Mouse (Mus musculus) urinary bladder, postnatal 25 days (tissue): ENCODE measurements at regions not wholly inside any gene's neighbourhood (a gene's known extent, or its start where the extent isn't known, plus 50 kb on each side); places are given as distances from the start of the nearest gene placed in this dataset.

Source experiments
- DNase-seq: peaks from one replicate; pipeline ENCODE4 v3.0.0; 2022; ENCODE audit warnings: low spot score

DNA sequence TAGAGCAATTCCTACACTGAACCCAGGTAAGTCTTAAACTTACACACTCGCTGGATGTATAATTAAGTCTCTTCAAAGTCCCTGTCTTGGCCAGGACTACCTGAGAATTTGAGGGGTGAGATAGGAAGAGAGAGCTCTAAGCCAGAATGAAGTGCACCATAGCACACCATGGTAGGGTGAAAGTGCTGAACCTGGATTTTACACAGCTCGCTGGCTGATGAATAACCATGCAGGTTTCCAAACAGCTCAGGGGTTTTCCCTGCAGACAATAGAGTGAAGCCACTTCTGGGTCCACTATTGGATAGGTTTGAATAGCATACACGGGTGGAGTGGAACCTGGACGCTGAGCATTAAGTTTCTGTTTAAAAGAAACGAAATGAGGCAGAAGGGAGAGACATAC is 180.7 kb upstream of the Plxna2 start:
- no peak for DNase-seq

DNA sequence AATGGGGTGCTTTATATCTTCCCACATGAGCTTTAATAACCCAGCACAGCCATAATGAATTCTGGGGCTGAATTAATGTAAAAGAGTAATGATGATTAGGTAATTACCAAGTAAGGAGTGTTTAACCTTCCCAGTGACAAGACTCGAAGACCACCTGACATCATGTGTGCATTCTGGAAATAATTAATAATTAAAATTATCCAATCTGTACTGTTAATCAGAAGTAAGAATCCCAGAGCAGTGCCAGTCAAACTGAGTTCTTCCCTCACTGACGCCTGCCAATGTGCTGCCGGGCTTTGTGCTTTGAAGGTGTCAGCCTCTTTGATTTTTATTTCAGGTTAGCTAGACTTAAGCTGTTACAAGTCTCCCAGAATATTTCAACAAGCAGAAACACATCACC is 183.0 kb upstream of the Plxna2 start:
- no peak for DNase-seq

DNA sequence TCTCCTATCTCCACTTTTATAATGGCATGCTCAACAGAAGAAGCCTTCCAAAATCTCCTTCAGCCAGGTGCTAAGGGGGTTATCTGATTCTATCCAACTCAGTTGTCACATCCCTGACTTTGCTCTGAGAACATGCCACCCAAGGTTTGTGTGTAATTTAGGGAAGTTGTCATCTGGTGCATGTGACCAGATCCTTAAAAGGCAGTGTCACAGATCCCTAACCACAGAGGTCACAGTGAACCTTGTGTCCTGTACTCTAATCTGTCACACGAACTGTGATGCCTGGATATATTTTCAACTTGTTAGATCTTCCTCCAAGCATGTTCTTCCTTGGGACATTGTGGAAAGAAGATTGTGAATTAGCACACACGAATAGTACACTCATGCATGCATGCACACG is 189.4 kb upstream of the Plxna2 start:
- no peak for DNase-seq

GRCm38 (mm10) chr1:194426293-194426692 is 191.7 kb upstream of the Plxna2 start:
- no peak for DNase-seq

- DNase-seq: no peak
Measured at GRCm38 (mm10) chr1:194424201-194424600, 193.8 kb upstream of the Plxna2 start.

GRCm38 (mm10) chr1:194412193-194412592 is 205.8 kb upstream of the Plxna2 start:
- no peak for DNase-seq

DNA sequence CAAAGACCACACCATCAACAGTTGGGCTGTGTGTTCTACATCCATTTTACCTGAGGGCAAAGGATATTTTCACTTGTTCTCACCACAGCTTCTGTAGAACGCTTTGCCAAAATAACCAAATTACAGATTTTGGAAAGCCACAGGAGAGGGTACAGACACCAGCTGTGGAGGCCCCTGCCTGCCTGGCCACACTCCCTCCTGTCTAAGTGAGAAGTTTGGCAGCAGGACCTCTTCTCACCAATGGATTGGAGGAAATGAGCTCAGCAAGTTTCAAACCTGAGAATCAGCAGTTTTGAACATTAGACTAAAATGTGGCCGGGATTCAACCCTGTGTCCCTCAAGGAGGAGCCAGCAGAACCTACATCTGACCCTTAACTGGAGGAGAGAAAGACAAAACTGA is 206.2 kb upstream of the Plxna2 start:
- no peak for DNase-seq

GRCm38 (mm10) chr1:194399281-194399680 is 218.7 kb upstream of the Plxna2 start:
- no peak for DNase-seq

- DNase-seq: no peak
Measured at GRCm38 (mm10) chr1:194396754-194397460, 221.1 kb upstream of the Plxna2 start.

DNA sequence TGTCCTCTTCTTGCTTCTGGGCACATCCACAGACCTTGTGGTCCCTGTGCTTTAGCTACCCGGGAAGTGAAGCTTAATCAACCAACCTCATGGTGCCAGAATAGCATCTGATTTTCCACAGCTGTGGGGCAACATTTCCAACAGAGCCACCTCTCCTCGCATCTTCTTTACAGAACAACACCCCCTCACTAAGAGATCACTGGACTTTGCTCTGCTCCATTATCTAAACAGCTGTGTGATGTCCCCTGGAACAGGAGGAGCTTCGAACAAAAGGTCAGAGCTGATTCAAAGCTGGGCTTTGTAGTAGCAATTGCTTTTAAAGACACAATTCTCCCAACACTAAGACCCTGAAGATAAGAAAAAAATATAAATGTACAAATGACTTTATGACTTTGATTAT is 224.3 kb upstream of the Plxna2 start:
- DNase-seq: no peak

DNA sequence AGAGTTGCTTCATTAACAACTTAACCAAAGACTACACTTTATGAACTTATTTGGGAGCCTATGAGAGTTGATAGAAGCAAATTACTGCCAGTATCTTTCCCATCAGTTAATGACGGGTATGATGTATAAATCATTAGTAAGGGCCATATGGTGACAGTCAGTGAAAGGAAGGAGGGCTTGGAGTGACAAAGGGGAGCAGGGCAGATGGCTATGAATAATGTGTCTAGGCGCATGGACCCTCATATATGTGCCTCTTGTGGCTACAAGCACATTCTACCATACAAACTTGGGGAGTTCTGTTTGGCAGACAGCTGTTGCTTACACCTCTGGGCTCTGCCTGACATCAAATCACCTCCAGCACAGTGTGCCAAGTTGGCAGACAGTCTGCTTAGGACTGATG is 227.8 kb upstream of the Plxna2 start:
- no peak for DNase-seq

- no peak for DNase-seq
Measured at GRCm38 (mm10) chr1:194378135-194378534, 239.9 kb upstream of the Plxna2 start.

DNA sequence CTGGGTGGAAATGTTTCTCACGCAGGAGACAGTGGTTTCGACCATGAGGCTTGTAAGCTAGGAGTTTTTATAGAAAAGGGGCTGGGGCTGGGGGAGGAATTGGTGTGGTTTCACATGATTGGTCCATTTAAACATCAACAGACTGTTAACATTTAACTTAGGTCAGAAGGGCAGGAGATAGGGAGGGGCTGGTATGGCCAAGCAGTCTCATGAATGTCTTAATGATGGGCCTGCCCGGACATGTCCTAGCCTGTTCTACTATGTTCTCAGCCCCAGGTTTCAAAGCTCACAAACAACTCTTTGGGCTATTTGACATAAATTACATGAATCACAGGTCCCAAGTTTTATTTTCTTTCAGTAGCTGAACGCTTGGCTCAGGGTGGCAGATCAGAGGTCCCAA is 244.5 kb upstream of the Plxna2 start:
- peak; percentile 26 for DNase-seq

DNA sequence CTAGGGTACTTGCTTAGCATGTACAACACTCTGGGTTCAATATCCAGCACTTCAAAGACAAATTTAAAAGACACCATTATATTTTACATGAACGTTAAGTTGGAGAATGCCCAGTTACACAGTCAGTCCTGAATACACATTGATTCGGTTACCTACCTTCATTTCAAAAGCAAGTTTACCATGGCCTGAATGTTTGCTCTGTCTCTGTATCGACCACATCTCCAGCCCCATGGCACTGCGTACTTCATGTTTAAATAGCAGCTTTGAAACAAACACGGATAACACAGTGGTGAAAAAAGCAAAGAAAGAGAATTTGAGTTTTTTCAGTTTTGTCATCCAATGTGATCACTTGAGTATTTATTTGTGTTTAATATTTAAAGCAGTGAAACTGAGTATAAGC is 254.1 kb upstream of the Plxna2 start:
- no peak for DNase-seq

GRCm38 (mm10) chr1:194363129-194363768 is 254.8 kb upstream of the Plxna2 start:
- DNase-seq: no peak

GRCm38 (mm10) chr1:194362298-194362697 is 255.7 kb upstream of the Plxna2 start:
- DNase-seq: no peak

DNA sequence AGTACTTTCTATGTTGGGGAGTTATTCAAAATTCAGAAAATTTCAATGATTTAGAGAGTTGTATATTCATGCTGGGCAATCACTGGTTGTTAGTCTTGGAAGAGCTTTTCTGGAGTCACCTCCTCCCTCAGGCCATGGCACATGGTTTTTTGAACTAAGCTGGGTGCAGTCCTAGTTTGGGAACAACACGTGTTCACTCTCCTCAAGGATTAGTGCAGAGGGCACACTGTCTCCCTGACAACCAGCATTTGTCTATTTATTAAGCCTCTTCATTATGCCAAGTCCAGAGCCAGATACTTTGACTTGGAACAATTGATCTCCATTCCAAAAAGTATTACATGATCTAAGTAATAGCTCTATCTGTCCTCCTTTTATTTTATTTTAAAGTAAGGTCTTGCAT is 256.7 kb upstream of the Plxna2 start:
- DNase-seq: no peak

- no peak for DNase-seq
Measured at GRCm38 (mm10) chr1:194354332-194355120, 263.5 kb upstream of the Plxna2 start.

DNA sequence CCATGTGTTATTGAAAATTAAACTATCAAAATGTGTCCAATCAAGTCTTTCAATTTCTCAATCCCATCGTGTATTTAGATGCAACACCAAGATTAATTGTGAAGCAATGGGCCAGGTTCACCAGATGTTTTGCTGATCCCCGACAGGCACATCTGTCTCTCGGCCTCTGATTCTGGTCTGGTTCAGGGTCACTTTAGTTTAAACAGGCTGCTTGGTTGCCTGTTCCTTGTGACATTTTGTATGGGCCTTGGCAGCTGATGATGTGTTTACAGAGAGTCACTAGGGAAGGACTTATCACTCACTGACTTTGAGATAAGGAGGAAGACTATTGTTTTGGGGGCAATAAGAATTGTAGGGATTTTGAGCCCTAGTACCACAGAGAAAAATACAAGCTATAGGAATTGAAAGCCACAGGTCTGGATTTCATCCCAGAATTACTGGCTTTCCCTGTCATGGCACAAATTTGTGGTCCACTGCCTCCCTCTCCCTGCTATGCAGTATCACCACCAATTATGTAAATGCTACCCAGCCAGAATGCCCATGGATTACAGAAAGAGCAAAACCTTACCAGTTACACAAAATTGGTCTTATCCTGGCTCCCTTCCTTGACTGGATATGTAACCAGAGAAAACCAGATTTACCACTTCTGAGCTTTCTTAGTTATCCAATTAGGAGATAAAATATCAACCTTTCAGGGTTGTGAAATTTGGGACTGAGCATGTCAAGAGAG is 272.5 kb upstream of the Plxna2 start:
- no peak for DNase-seq

DNA sequence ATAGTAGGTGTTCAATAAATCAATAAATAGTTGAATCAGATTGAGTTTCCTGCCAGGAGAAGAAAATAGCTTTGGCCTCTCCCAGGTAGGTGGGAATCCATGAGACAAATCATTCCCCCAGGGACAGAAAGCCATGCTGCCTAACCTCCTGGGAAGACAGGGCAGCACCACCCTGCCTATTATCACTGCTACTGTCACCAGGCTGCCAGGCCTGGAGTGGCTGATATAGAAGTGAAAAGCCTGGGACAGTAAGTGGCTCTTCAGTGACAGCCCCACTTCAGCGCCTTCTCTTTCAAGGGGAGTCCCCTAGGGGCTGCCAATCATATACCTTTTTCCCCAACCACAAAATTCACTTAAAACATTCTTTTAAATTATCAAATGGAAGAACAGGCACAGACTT is 275.4 kb upstream of the Plxna2 start:
- no peak for DNase-seq

- DNase-seq: no peak
Measured at GRCm38 (mm10) chr1:194341758-194342157, 276.3 kb upstream of the Plxna2 start.
